Mouse (Mus musculus): ENCODE results near the gene Hmg20a.

GRCm38 (mm10) chr9:56374401-56374800 lies 44.0 kb upstream of the Hmg20a start:
- TF ChIP-seq CTCF (IDR thresholded peaks at IDR 0.05; ENCODE audit: low read depth) (no peak), EP300 (IDR thresholded peaks at IDR 0.05; ENCODE audit: low read depth) (no peak)
